Mouse (Mus musculus) liver, embryonic 12.5 days (tissue): ENCODE measurements around the gene Smurf1. TPM values are rescaled to one million over a fixed set of nuclear protein-coding genes. Genes with fewer than 3 reads are reported as not detected.

ENCODE experiments used
- ATAC-seq: fragments of 200-750 bp; cut with Nextera tagmentation; 2 replicates; pipeline ENCODE4 v1.8.0; 2017; ENCODE audit warnings: moderate number of reproducible peaks, mild to moderate bottlenecking, moderate library complexity
- H3K27ac ChIP-seq: fragments of 300-500 bp; sonication (generic); 2 replicates; pipeline ENCODE4 v1.5.1; 2016; ENCODE audit warnings: mild to moderate bottlenecking
- H3K27me3 ChIP-seq: fragments of 300-500 bp; sonication (generic); replicated peaks from 2 replicates; pipeline ENCODE4 v1.6.1; 2016; ENCODE audit warnings: mild to moderate bottlenecking, moderate library complexity
- H3K36me3 ChIP-seq: fragments of 300-500 bp; sonication (generic); 2 replicates; pipeline ENCODE4 v1.6.1; 2016; ENCODE audit warnings: mild to moderate bottlenecking, moderate library complexity
- H3K4me1 ChIP-seq: fragments of 300-500 bp; sonication (generic); 2 replicates; pipeline ENCODE4 v1.6.1; 2016
- H3K4me2 ChIP-seq: fragments of 300-500 bp; sonication (generic); 2 replicates; pipeline ENCODE4 v1.6.1; 2016; ENCODE audit warnings: mild to moderate bottlenecking, moderate library complexity
- H3K4me3 ChIP-seq: fragments of 300-500 bp; sonication (generic); 2 replicates; pipeline ENCODE4 v1.5.1; 2016; ENCODE audit warnings: mild to moderate bottlenecking, moderate library complexity
- H3K9ac ChIP-seq: fragments of 300-500 bp; sonication (generic); 2 replicates; pipeline ENCODE4 v1.6.1; 2016; ENCODE audit warnings: mild to moderate bottlenecking, moderate library complexity
- H3K9me3 ChIP-seq: fragments of 300-500 bp; sonication (generic); replicated peaks from 2 replicates; pipeline ENCODE4 v1.6.1; 2016; ENCODE audit warnings: mild to moderate bottlenecking, moderate library complexity
- WGBS: fragments of 180-500 bp; shearing (Covaris S2); methylation state at CpG from one replicate; pipeline ENCODE4 v1.1.7; 2016; ENCODE audit not compliant: insufficient replicate concordance; 5-methylcytosine and 5-hydroxymethylcytosine counted together
- polyA plus RNA-seq: library from polyadenylated mRNA; unstranded; fragments of >200 nt; fragmentation: Nextera tagmentation; extraction: Ambion mirVana; gene quantifications from 2 replicates; pipeline ENCODE4 v1.2.1, GENCODE M21; 2016

Smurf1 gene
- polyA plus RNA-seq, 1 experiment from 2014 or later = 4.2 TPM

DNA sequence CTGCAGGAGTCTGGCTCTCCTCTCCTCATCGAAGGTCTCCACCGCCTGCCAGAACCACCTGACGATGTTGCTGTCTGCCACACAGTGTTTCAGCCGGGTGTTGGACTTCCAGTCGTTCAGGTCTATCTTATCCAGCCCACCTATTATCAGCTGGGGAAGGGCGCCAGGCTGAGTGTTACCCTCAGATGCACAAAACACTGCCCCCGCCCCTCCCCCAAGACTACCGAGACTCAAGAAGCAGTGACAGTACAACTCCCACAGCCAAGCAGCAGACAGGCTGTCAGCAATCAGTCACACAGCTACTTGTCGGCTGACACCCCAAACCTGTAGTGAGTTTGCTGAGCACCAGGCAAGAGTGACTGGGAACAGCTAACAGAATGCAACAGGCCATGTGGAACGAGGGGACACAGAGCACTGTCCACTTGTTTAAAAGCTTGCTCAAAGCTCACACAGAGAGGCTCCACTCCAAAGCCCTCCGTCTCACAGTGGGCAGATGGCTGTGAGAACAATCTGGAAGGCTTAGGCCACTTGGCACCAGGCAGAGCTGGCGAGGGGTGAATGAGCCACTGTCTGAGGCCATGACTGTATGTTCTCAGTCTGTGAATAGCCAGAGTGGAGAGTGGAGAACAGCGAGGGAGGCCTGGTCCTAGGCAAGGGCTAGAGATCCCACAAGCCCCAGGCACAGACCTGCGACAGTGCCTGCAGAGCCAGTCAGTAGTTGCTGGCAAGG, 83.8 kb downstream of the Smurf1 start:
- Histone ChIP-seq H3K27me3 (no peaks in the 10 kb centered on the region), H3K9me3 (no peaks in the 10 kb centered on the region), H3K4me3 (no peak overlapping the region), H3K4me2 (no peak overlapping the region), H3K27ac (no peak overlapping the region), H3K4me1 (no peaks in the 10 kb centered on the region), H3K36me3 (peaks cover 45% of the 10 kb centered on the region), H3K9ac (no peak overlapping the region)
- ATAC-seq = no peak
- 66% methylated on average over 14 of the region's 14 CpGs for WGBS

DNA sequence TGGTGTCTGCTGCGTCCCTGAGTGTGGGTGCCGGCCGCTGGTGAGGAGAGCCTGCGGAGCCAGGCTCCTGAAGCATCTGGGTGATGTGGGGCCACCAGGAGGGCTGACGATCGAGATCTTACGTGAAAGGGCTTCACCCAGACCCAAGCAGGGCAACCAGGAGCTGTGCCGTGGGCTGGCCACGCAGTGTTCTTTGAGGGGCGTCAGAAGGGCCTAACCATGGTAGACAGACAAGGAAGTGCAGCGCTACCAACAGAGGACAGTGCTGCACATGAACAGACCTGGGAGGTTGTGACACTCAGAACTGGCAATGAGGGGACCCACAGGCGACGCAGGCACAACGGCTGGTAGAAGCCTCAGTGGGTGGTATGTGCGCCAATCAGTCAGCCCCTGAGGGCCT, 88.6 kb downstream of the Smurf1 start:
- Histone ChIP-seq H3K27ac (no peak overlapping the region), H3K4me3 (no peak overlapping the region), H3K9me3 (no peaks in the 10 kb centered on the region), H3K9ac (no peak overlapping the region), H3K4me2 (no peak overlapping the region), H3K4me1 (peaks cover 8% of the 10 kb centered on the region; the same call in 1 of the 2 replicates), H3K27me3 (no peaks in the 10 kb centered on the region), H3K36me3 (peaks cover 17% of the 10 kb centered on the region; the same call in 1 of the 2 replicates)
- WGBS = 86% methylated on average over 15 of the region's 15 CpGs
- no peak for ATAC-seq

DNA sequence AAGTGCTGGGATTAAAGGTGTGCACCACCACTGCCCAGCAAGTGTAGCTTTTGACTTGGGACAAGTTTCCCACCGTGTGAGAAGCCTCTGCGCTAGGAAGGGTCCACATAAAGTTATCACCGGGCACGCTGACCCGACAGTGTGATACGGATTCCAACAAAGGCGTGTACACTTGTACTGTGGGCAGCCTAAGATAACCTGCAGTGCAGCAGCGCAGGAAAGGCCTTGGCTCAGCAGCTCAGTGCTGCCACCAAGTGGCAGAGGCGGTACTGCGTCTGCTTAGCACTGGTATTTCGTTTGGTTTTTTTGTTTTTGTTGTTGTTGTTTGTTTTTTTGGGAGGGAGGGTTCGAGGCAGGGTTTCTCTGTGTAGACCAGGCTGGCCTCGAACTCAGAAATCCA, 89.8 kb downstream of the Smurf1 start:
- Histone ChIP-seq H3K4me3 (no peak overlapping the region), H3K4me2 (peak overlapping the region; percentile 25; the same call in 1 of the 2 replicates), H3K4me1 (peaks cover 8% of the 10 kb centered on the region; the same call in 1 of the 2 replicates), H3K27ac (no peak overlapping the region), H3K9ac (no peak overlapping the region), H3K36me3 (peaks cover 14% of the 10 kb centered on the region; the same call in 1 of the 2 replicates), H3K27me3 (no peaks in the 10 kb centered on the region), H3K9me3 (no peaks in the 10 kb centered on the region)
- 4% methylated on average over 13 of the region's 13 CpGs for WGBS
- ATAC-seq = peak; percentile 70

DNA sequence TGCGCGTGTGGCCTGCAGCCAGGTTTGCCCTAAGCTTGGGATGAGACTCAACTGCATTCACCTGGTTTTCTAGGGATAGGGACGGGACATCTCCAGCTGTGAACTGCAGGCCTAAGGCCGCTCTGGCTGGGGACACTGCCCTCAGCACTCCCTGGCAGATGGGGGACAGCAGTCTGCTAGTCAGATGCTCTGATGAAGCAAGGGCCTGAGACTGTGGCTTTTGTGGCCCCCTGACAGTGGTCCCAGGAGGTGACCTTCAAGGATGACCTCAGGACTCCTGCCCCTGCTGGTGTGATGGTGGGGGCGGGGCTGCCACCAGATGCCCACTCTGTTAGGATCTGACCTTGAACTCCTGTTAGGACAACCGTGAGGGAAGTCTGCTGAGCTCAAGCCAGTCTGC, 90.4 kb downstream of the Smurf1 start:
- no peaks in the 10 kb centered on the region for H3K27me3 ChIP-seq
- 79% methylated on average over 6 of the region's 6 CpGs for WGBS
- ATAC-seq = no peak
- no peak overlapping the region for H3K4me2 ChIP-seq
- H3K4me3 ChIP-seq = no peak overlapping the region
- peaks cover 7% of the 10 kb centered on the region; the same call in 1 of the 2 replicates for H3K36me3 ChIP-seq
- H3K9ac ChIP-seq = no peak overlapping the region
- H3K27ac ChIP-seq = no peak overlapping the region
- peaks cover 8% of the 10 kb centered on the region; the same call in 1 of the 2 replicates for H3K4me1 ChIP-seq
- no peaks in the 10 kb centered on the region for H3K9me3 ChIP-seq

DNA sequence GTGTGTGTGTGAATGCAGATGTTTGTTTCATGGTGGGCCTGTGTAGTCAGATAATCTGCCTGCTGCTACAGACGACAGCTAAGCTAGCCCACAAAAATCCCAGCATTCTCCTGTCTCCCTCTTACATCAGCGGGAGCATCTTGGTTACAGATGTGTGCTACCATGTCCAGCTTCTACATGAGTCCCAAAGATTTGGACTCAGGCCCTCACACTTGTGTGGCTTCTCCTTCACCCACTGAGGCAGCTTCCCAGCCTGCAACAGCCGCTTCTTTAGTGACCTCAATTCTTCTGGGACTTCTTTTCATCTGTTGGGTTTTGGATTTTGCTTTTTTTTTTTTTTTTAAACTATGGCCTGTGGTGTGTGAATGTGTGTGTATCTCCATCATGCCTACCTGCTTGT, 92.8 kb downstream of the Smurf1 start:
- no peaks in the 10 kb centered on the region for H3K27me3 ChIP-seq
- no peaks in the 10 kb centered on the region for H3K9me3 ChIP-seq
- H3K9ac ChIP-seq = no peak overlapping the region
- peaks cover under 1% of the 10 kb centered on the region; the same call in 1 of the 2 replicates for H3K36me3 ChIP-seq
- no peak for ATAC-seq
- H3K27ac ChIP-seq = no peak overlapping the region
- peaks cover 17% of the 10 kb centered on the region; the same call in 1 of the 2 replicates for H3K4me1 ChIP-seq
- H3K4me3 ChIP-seq = no peak overlapping the region
- H3K4me2 ChIP-seq = no peak overlapping the region
- 64% methylated on average over 3 of the region's 3 CpGs for WGBS

DNA sequence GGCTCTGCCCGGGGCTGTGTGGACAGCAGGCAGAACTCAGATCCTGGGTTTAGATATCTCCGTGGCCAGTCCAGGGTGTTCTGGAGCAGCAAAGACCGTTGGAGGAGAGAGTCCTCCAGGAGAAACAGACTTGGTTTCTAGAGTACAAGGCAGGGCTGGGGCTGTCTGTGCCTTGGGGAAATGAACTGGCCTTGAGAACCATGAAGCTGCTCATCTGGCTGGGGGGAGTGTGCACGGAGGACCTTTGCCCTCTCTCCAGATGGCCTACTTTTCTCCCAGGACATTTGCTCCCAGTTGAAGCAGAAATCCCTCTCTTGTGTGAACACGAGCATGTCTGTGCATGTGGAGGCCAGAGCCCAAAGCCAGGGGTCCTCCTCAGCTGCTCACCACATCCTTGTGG, 93.3 kb downstream of the Smurf1 start:
- ATAC-seq = no peak
- WGBS = 63% methylated on average over 5 of the region's 5 CpGs
- H3K4me2 ChIP-seq = no peak overlapping the region
- peaks cover 17% of the 10 kb centered on the region; the same call in 1 of the 2 replicates for H3K4me1 ChIP-seq
- no peak overlapping the region for H3K4me3 ChIP-seq
- H3K9me3 ChIP-seq = no peaks in the 10 kb centered on the region
- H3K36me3 ChIP-seq = no peaks in the 10 kb centered on the region
- no peak overlapping the region for H3K27ac ChIP-seq
- H3K27me3 ChIP-seq = no peaks in the 10 kb centered on the region
- no peak overlapping the region for H3K9ac ChIP-seq

DNA sequence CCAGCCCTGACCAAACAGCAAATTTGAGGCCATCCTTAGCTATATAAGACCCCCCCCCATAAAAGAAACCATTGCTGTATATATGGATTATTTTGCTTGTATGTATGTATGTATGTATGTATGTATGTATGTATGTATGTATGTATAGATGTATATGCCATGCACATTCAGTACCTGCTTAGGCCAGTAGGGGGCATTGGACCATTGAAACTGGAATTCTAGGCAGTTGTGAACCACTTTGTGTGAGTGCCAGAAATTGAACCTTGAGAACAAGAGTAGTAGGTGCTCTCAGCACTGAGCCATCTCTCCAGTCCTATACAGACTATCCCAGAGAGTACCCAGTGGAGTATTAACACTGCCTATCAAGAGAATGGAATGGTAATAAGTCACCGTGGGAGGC, 93.9 kb downstream of the Smurf1 start:
- WGBS = 91% methylated on average over 1 of the region's 1 CpGs
- ATAC-seq = no peak

DNA sequence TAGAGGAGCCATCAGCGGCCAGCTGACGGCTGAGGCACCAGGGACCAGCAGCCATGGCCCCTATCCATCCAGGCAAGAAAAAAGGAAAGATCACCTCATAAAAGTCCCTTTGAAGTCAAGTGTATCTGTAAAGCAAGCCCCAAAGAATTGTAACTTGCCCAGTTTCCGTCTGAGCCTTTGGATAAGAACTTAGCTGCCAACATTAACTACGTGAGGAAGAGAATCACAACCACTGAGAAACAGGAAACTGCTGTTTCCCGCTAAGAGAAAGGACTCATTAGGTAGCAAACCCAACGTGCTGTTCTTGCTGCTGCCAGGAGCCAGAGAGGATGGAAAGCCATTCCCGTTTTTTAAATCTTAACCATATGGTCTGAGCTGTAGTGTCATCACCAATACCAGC, 94.9 kb downstream of the Smurf1 start:
- Histone ChIP-seq H3K4me1 (peaks cover 16% of the 10 kb centered on the region; the same call in 1 of the 2 replicates), H3K27ac (no peak overlapping the region), H3K27me3 (no peaks in the 10 kb centered on the region), H3K9me3 (no peaks in the 10 kb centered on the region), H3K36me3 (no peaks in the 10 kb centered on the region), H3K4me3 (no peak overlapping the region), H3K4me2 (no peak overlapping the region), H3K9ac (no peak overlapping the region)
- no peak for ATAC-seq
- WGBS = 39% methylated on average over 7 of the region's 7 CpGs

More for the DNA sequence above, 93.9 kb downstream of the Smurf1 start:
- Histone ChIP-seq H3K9me3 (no peaks in the 10 kb centered on the region), H3K27me3 (no peaks in the 10 kb centered on the region), H3K9ac (no peak overlapping the region), H3K4me3 (no peak overlapping the region), H3K4me2 (no peak overlapping the region), H3K4me1 (peaks cover 17% of the 10 kb centered on the region; the same call in 1 of the 2 replicates), H3K27ac (no peak overlapping the region), H3K36me3 (no peaks in the 10 kb centered on the region)

DNA sequence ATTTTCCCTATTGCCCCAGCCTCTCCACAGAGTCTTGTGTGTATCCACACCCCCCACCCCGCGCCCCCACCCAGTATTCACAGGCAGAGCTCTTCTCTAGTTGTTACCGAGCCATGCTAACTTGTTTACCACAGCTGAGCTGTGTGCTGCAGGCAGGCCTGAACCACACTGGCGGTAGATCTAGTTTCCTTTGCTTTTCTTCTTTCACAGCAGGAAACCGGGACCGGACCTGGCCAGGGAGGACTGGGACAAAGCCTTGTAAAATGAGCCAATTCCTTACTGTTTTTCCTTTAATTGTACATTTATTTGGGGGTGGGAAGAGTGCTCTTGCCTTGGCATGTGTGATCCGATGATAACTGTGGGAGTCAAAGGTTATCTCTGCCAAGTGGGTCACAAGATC, 96.2 kb downstream of the Smurf1 start:
- no peaks in the 10 kb centered on the region for H3K27me3 ChIP-seq
- no peak for ATAC-seq
- no peak overlapping the region for H3K9ac ChIP-seq
- H3K4me2 ChIP-seq = no peak overlapping the region
- H3K4me3 ChIP-seq = no peak overlapping the region
- H3K4me1 ChIP-seq = peaks cover 14% of the 10 kb centered on the region; the same call in 1 of the 2 replicates
- no peaks in the 10 kb centered on the region for H3K9me3 ChIP-seq
- no peaks in the 10 kb centered on the region for H3K36me3 ChIP-seq
- no peak overlapping the region for H3K27ac ChIP-seq
- 75% methylated on average over 7 of the region's 7 CpGs for WGBS

DNA sequence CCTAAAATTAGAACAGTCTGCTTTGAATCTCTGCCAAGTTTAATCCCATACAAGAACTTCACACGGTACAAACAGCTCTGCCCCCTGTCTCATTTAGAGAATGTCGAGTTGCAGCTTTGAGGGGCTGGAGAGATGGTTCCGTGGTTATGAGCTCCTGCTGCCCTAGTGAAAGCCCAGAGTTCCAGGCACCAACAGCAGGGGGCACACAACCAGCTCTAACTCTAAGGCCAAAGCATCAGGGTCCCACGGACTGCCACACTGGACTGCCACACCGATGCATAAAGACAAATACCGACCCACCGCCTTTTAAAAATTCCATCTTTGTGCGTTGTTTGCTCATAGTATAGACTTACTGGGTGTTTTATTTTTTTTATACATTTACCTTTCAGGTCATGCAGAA, 98.7 kb downstream of the Smurf1 start:
- ATAC-seq = no peak
- Histone ChIP-seq H3K27ac (no peak overlapping the region), H3K36me3 (no peaks in the 10 kb centered on the region), H3K9ac (no peak overlapping the region), H3K4me1 (peaks cover 9% of the 10 kb centered on the region; the same call in 1 of the 2 replicates), H3K4me3 (no peak overlapping the region), H3K27me3 (no peaks in the 10 kb centered on the region), H3K9me3 (no peaks in the 10 kb centered on the region), H3K4me2 (no peak overlapping the region)
- 76% methylated on average over 8 of the region's 8 CpGs for WGBS

DNA sequence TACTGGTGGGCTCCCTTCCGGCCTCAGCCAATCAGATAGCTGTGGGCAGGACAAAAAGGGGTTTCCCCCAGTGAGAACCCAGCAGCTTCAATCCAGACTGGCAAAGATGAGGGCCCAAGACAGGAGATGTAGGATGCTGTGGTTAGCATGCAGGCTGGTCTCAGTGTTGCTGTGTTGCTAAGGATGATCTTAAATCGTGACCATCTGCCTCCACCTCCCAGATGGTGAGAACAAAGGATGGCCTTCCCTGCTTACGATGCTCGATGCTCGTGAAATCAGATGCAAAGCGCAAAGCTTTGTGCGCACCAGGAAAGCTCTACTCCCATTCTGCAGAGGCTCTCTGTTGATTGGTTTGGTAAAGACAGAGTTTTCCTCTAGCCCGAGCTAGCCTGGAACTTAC, 104.7 kb downstream of the Smurf1 start:
- Histone ChIP-seq H3K4me2 (no peak overlapping the region), H3K27ac (no peak overlapping the region), H3K9me3 (peaks cover 9% of the 10 kb centered on the region; the same call in 1 of the 2 replicates), H3K27me3 (no peaks in the 10 kb centered on the region), H3K4me1 (no peaks in the 10 kb centered on the region), H3K9ac (no peak overlapping the region), H3K36me3 (peaks cover 55% of the 10 kb centered on the region), H3K4me3 (no peak overlapping the region)
- WGBS = 92% methylated on average over 8 of the region's 8 CpGs
- ATAC-seq = no peak

DNA sequence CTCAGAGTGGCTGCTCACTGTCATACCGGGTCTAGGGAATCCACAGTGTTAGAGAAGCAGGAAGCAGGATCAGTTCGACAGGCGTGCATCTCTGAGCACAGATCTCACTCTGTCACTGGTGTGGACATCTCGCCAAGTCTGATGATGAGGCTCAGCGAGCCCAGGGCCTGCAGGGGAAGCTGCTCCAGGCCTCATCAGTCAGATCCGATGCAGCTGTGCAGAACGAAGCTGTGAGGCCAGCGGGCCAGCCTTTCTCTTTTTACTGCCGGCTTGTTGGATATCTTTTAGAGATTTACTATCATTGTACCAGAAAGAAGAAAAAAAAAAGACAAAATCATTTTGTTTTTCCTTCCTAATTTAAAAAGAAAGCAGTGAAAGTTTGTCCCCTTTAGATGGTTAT, 106.4 kb downstream of the Smurf1 start:
- WGBS = 87% methylated on average over 9 of the region's 9 CpGs
- no peak for ATAC-seq
- Histone ChIP-seq H3K27ac (no peak overlapping the region), H3K9me3 (peaks cover 9% of the 10 kb centered on the region; the same call in 1 of the 2 replicates), H3K9ac (no peak overlapping the region), H3K36me3 (peaks cover 68% of the 10 kb centered on the region), H3K27me3 (no peaks in the 10 kb centered on the region), H3K4me2 (no peak overlapping the region), H3K4me1 (no peaks in the 10 kb centered on the region), H3K4me3 (no peak overlapping the region)
